Mouse (Mus musculus) 416B (cell line): Measurements from ENCODE around the gene Cdkl4.

Experiments
- DNase-seq: peaks from one replicate; pipeline ENCODE4 v3.0.0; 2011; ENCODE audit warnings: low read depth

Gene Cdkl4

GRCm38 (mm10) chr17:80480031-80480854 lies 97.4 kb downstream of the Cdkl4 start, which contains the start of gene Sos1:
Gene Sos1, minus strand, starts transcription at chr17:80480453.
- peak; percentile 80 for DNase-seq

DNA sequence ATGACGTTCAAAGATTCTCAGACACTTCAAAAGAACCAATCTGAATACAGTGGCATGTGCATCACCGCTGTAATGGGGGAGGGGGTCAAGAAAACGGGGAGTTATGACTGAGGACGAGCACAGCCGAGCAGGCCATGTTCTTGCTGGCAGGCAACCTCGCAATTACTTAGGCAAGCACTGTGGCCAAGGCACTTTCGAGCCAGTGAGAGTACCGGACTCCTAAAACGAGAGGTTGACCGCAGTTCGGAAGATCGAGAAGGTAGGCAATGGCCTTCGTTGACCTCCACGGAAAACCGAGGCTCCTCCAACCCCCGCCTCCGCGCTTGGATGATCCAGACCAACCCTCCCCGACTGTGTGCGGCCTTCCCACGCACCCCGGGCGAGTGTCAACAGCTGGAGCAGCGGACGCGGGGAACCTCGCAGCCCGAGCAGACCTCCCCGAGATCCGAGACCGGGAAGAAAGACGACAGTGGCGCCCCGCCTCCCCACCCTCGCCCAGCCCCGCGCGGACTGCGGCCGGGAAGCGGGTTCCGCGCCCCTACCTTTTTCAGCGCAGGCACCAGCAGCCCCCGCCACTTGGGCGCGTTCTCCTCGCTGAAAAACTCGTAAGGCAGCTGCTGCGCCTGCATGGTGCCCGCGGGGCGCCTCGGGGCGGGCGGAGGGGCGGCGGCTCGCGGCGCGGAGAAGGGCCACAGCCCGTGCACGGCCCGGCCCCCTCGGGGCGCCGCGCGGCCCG lies 98.2 kb downstream of the Cdkl4 start:
- peak; percentile 53 for DNase-seq

GRCm38 (mm10) chr17:80477679-80478078 lies 99.9 kb downstream of the Cdkl4 start:
- no peak for DNase-seq

GRCm38 (mm10) chr17:80476496-80476895 lies 101.1 kb downstream of the Cdkl4 start:
- no peak for DNase-seq
